Mouse (Mus musculus) small intestine, adult 2 months (tissue): ENCODE results near the gene Mtf2. TPM values are rescaled to one million over a fixed set of nuclear protein-coding genes. Genes with fewer than 3 reads are reported as not detected.
"Not testable (repeated sequence)": the region's sequence is repeated elsewhere in the genome, so short reads cannot be mapped to it uniquely, and the experiment has no call there.

Experiments used
- H3K27ac ChIP-seq: fragments of 200-500 bp; 2 replicates; pipeline ENCODE4 v1.5.1; 2012; ENCODE audit warnings: low read depth, low read length, control low read depth, inconsistent platforms; ENCODE audit not compliant: insufficient read depth
- H3K27me3 ChIP-seq: fragments of 200-500 bp; 2 replicates; pipeline ENCODE4 v1.6.1; 2012; ENCODE audit warnings: mild to moderate bottlenecking, moderate library complexity, low read length, inconsistent platforms; ENCODE audit not compliant: control insufficient read depth, insufficient read depth
- H3K36me3 ChIP-seq: fragments of 200-500 bp; 2 replicates; pipeline ENCODE4 v1.6.1; 2012; ENCODE audit warnings: mild to moderate bottlenecking, low read length, control low read depth, inconsistent platforms; ENCODE audit not compliant: control insufficient read depth, insufficient read depth
- H3K4me1 ChIP-seq: fragments of 200-500 bp; 2 replicates; pipeline ENCODE4 v1.6.1; 2012; ENCODE audit warnings: low read length, inconsistent platforms, mixed read lengths; ENCODE audit not compliant: control insufficient read depth, insufficient read depth, insufficient read length
- H3K4me3 ChIP-seq: fragments of 200-500 bp; 2 replicates; pipeline ENCODE4 v1.5.1; 2012; ENCODE audit warnings: low read depth, mild to moderate bottlenecking, control low read depth, inconsistent platforms, low read length, moderate library complexity
- CTCF ChIP-seq: fragments of 200-500 bp; IDR thresholded peaks from 2 replicates; pipeline ENCODE4 v1.5.1; 2012; ENCODE audit warnings: low read depth, mild to moderate bottlenecking, control low read depth, inconsistent platforms, low read length, moderate library complexity, mixed read lengths; ENCODE audit not compliant: insufficient replicate concordance, insufficient read length; ENCODE audit errors: extremely low read depth
- POLR2A ChIP-seq: fragments of 200-500 bp; IDR thresholded peaks from 2 replicates; pipeline ENCODE4 v1.6.1; 2012; ENCODE audit warnings: low read depth, mild to moderate bottlenecking, control low read depth, inconsistent platforms, low read length, moderate library complexity
- WGBS: fragments of 180-500 bp; shearing (Covaris S2); methylation state at CpG from one replicate; pipeline ENCODE4 v1.1.7; 2018; 5-methylcytosine and 5-hydroxymethylcytosine counted together
- polyA plus RNA-seq: library from polyadenylated mRNA; depleted of rRNA; stranded (reverse); fragments of >200 nt; gene quantifications from 2 replicates; pipeline ENCODE4 v1.2.3, GENCODE M21; 2012; rRNA removed

The Mtf2 gene
- 1.1 and 2.0 TPM in 2 replicates for polyA plus RNA-seq

DNA sequence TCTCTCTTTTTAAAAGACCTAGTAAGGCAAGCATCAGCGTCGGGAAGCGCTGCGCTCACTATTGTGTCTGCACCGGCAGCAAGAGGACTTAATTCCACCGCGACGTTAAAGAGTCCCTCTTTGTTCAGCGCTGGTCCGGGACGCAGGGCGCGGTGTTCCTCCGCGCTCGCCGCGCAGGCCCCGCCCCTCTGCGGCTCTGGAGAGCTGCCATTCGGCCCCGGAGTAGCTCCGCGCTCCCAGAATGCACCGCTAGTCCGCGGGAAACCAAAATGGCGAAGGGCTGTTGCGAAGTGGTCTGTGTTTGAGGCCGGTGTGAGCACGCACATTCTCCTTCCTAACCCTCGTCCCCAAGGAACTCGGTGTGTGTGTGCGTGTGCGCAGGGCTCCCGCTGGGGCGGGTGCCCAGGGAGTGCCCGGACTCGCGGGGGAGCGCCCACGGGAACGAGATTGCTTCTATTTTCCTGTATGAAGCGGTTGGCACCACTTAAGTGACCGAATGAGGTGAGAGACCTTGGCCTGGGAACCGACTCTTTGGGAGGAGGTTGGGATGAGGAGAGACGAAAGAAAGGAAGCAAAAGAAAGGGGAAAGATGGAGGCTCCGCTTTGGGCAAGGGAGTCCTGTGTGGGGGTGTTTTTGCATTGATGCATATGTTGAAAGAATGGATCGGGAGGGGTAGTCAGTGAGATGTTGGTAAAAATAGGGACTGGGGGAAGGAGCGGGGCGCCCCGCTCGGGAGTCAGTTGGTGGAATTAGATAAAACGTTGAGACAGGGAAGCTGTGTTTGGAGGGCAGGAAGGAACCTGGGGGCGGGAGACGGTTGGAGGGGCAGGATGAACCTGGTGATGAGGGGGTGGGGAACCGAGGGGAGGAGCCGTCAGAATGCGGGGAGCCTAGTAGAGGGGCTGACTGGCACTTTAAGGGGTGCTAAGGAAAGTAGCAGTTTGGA lies at the start of gene Mtf2:
Gene Mtf2 (plus strand): TSS at position 210 of the 947 bp plus-strand sequence.
- TF ChIP-seq CTCF, result no peak
- peak; percentile 87 for TF ChIP-seq POLR2A
- WGBS, result under 1% methylated on average over 59 of the region's 59 CpGs
- H3K36me3 ChIP-seq, result peaks cover 4% of the 10 kb centered on the region; the same call in 1 of the 2 replicates

DNA sequence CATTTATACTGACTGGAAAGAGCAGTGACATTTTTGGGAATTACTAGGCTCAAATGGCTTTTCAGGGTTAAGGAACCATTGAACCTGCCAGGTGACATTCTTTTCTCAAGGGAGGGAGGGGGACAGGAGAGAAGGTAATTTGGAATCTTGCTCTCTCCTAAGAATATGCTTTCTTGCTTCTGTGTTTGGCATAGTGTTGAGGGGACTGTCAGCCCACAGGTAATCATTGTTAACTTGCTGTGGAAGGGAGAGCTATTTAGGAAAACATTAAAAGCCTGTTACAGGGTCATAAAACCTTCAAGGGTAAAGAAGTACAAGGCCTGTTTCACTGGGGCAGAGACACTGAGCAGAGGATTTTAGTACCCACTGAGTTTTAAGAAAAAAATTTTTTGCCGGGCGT lies 48.2 kb upstream of the Mtf2 start:
- WGBS, result 84% methylated on average over 2 of the region's 2 CpGs
- Histone ChIP-seq H3K27me3 (no peaks in the 10 kb centered on the region), H3K27ac (no peak overlapping the region), H3K36me3 (no peaks in the 10 kb centered on the region), H3K4me1 (no peaks in the 10 kb centered on the region), H3K4me3 (no peak overlapping the region)
- TF ChIP-seq POLR2A, result no peak
- TF ChIP-seq CTCF, result no peak

More for the DNA sequence above, at the start of gene Mtf2:
- no peaks in the 10 kb centered on the region for H3K27me3 ChIP-seq
- H3K4me3 ChIP-seq, result peak within 1 kb of the TSS; percentile 97
- peak within 1 kb of the TSS; percentile 22; the same call in 1 of the 2 replicates for H3K27ac ChIP-seq
- H3K4me1 ChIP-seq, result no peaks in the 10 kb centered on the region

DNA sequence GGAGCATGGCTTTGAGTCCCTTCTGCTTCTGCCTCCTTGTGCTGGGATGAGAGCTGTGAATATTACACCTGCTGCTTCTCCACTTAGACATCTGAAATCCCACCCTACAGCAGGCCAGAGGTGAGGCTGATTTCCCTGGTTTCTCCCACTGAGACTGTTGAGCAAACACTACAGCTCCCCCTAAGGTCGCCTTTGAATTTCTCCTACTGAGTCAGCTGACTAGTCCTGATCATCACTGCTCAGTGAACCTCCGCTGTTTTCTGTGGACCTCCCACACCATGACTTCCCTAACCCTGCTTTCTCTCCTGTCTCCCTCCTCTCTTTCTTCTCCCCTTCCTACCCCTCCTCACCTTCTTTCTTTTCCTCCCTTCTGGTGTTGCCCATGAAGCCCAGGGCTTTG lies 46.1 kb upstream of the Mtf2 start:
- Histone ChIP-seq H3K4me3 (no peak overlapping the region), H3K27ac (no peak overlapping the region), H3K36me3 (no peaks in the 10 kb centered on the region), H3K4me1 (no peaks in the 10 kb centered on the region), H3K27me3 (no peaks in the 10 kb centered on the region)
- TF ChIP-seq CTCF, result no peak
- TF ChIP-seq POLR2A, result no peak
- WGBS, result 29% methylated on average over 2 of the region's 2 CpGs

DNA sequence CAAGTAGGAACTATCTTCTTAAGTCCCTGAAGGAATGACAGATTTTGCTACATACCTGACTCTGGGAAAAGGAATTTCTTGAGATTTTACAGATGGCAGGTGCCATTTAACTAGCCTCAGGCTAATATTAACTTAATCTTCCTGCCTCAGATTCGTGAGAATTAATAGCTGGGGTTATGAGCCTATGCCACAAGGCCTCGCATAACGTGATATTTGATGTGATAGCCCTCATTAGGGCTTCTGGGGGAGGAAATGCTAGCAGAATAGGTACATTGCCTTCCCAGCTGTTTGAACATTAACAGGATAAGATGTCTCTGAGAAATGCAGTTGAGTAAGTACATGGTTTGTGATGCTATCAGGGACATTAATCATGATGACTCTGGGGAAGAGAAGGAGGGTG lies 44.1 kb upstream of the Mtf2 start:
- H3K27ac ChIP-seq, result no peak overlapping the region
- TF ChIP-seq POLR2A, result no peak
- no peak for TF ChIP-seq CTCF
- no peaks in the 10 kb centered on the region for H3K27me3 ChIP-seq
- no peaks in the 10 kb centered on the region for H3K4me1 ChIP-seq
- no peaks in the 10 kb centered on the region for H3K36me3 ChIP-seq
- no peak overlapping the region for H3K4me3 ChIP-seq
- 45% methylated on average over 3 of the region's 3 CpGs for WGBS

DNA sequence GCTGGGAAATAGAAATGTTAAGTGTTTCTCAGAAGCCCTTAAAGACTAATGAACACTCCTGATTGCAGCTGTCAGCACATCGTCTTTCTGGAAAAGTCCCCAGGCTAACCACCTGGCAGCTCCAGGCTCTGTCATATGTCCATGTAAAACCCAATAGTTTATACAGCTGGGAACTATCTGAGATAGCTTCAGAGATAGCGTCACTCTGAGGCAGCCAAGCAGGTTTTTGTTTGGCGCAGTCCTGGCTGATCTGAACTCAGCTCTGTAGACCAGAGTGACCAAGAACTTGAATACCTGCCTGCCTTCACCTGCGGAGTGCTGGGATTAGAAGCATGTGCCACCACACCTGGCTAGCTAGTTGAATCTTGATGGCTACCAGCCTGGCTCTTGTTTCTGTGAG lies 37.2 kb upstream of the Mtf2 start:
- Histone ChIP-seq H3K4me1 (no peaks in the 10 kb centered on the region), H3K36me3 (no peaks in the 10 kb centered on the region), H3K4me3 (no peak overlapping the region), H3K27ac (no peak overlapping the region), H3K27me3 (no peaks in the 10 kb centered on the region)
- TF ChIP-seq POLR2A, result no peak
- TF ChIP-seq CTCF, result no peak
- WGBS, result 73% methylated on average over 4 of the region's 4 CpGs

DNA sequence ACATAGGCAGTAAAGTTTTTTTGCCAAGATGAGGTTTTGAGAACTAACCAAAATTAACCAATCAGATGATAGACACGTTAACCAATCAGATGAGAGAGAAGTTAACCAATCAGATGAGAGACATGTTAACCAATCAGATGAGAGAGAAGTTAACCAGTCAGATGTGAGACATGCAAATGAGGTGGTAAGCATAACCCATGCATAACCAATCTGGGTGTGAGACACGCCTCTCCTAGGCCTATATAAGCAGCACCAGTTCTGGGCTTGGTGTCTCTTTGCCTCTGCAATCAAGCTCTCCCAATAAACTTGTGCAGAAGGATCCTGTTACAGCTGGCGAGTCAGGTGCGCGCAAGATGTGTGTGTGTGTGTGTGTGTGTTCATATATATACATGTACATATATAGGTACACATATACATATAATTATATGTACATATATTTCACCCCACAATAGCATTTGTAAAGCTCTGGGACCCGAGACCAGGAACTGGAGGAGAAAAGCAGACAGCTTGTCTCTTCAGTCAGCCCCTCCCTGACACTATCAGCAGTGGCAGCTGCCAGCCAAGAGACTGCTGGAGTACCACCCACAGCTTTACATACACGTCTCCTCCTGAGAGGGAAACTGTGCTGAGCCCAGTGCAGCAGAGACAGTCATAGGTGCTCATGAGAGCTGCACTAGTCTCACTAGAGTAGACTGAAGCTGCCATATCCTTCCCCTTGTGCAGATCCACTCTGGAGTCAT lies 36.5 kb upstream of the Mtf2 start:
- H3K4me3 ChIP-seq, H3K4me1 ChIP-seq, H3K27me3 ChIP-seq, H3K27ac ChIP-seq, H3K36me3 ChIP-seq: not testable (repeated sequence)
- 89% methylated on average over 7 of the region's 7 CpGs for WGBS

DNA sequence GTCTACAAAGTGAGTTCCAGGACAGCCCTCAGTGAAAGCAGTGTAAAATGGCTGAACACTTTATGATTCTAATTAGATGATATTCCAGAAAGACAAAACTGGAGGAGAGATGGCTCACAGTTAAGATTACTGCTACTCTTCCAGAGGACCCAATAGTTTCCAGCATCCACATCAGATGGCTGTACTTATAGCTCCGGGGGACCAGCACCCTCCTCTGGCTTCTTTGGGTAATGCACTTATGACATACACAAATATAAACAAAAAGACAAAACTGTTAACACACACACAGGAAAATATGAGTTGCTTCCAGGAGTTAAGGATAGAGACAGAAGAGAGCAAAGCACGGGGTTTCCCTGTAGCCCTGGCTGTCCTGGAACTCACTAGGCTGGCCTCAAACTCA lies 35.5 kb upstream of the Mtf2 start:
- Histone ChIP-seq H3K4me3 (no peak overlapping the region), H3K27me3 (no peaks in the 10 kb centered on the region), H3K27ac (no peak overlapping the region), H3K4me1 (no peaks in the 10 kb centered on the region), H3K36me3 (no peaks in the 10 kb centered on the region)
- 64% methylated on average over 2 of the region's 2 CpGs for WGBS
- no peak for TF ChIP-seq POLR2A
- TF ChIP-seq CTCF, result no peak

DNA sequence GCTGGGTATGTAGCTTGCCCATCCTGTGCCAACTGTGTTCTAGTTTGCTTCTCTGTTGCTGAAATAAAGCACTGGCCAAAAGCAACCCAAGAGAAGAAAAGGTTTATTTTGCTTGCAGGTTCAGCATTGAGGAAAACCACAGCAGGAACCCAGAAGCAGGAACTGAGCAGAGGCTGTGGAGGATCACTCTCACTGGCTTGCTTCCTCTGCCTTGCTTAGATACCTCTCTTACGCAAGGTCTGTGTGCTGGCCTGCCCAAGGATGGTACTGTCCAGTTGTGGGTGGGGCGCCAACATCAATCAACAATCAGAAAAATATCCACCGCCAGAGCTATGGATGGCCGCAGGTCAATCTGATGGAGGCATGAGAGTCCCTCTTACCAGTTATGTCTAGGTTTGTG lies 34.2 kb upstream of the Mtf2 start:
- no peaks in the 10 kb centered on the region for H3K27me3 ChIP-seq
- H3K4me3 ChIP-seq, result no peak overlapping the region
- H3K27ac ChIP-seq, result no peak overlapping the region
- no peak for TF ChIP-seq CTCF
- TF ChIP-seq POLR2A, result no peak
- 90% methylated on average over 4 of the region's 4 CpGs for WGBS
- H3K36me3 ChIP-seq, result no peaks in the 10 kb centered on the region
- H3K4me1 ChIP-seq, result no peaks in the 10 kb centered on the region
